Mouse (Mus musculus): Measurements from ENCODE around the gene Nsun2.
"Not testable (repeated sequence)": the region's sequence is repeated elsewhere in the genome, so short reads cannot be mapped to it uniquely, and the experiment has no call there.

The Nsun2 gene

GRCm38 (mm10) chr13:69631111-69631510, 97.6 kb downstream of the Nsun2 start:
- peak in 1 of 2 experiments; percentile 0 for DNase-seq (ENCODE audit: inconsistent age in 2 of 2, low spot score in 1 of 2)

DNA sequence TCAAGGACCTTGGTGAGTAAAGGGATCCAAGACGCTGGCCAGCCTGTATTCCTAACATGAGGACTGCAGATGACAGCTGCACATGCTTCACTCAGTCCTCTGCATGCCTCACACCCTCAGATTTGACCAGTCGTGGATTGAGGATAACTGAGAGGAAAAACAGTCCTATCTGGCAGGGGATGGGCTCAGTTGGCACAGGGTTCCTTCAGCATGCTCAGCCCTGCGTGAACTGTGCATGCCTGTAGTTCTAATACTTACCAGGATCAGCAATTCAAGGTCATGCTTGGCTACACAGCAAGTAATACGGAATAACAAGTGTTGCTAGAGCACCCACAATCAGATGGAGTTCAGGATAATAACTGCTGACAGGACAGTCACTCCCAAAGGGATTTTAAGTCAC, 98.1 kb downstream of the Nsun2 start:
- peak in 1 of 2 experiments; percentile 1 for DNase-seq (ENCODE audit: inconsistent age in 2 of 2, low spot score in 1 of 2)

- no peak for DNase-seq (ENCODE audit: inconsistent age in 2 of 2, low spot score in 1 of 2)
These were observed 100.0 kb downstream of the Nsun2 start for GRCm38 (mm10) chr13:69633551-69633950.

DNA sequence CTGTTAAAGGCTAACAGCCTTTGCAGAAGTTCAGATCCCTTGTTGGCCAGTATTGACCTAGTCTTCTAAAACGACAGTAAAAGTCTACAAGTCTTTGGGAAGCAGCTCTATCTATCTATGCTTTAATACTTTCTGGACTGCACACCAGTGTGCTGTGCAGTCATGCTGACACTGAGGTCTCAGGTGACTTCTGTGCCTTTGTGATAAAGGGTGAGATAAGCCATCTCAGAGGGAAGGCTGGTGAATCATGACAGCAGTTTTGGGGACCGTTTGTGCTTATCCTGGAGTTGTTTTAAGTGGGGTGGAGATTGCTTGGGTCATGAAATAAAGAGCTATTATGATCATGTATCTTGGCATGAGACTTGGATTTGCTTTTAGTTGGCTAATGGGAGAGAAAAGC, 100.4 kb downstream of the Nsun2 start:
- DNase-seq (ENCODE audit: inconsistent age in 2 of 2, low spot score in 1 of 2): no peak

- DNase-seq (ENCODE audit: inconsistent age in 2 of 2, low spot score in 1 of 2): not testable (repeated sequence)
These were observed 102.3 kb downstream of the Nsun2 start for GRCm38 (mm10) chr13:69635836-69636235.

DNA sequence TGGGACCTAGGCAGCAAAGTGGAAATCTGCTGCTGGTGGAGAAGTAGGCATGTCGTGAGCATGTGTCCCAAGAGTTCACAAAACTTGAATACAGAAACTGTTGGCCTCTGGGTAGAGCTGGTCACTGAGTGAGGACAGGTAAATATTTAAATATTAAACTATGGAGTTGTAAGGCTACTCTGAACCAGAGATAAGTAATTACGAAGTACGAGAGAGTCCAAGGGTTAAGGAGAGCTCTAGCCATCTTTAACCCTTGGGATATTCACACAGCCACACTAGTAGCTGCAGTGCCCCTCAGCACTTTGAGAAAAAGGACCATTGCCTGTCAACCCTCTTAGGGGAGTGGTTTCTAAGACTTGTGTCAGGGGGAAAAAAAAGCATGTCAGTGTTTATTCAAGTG, 102.8 kb downstream of the Nsun2 start:
- DNase-seq (ENCODE audit: inconsistent age in 2 of 2, low spot score in 1 of 2): no peak

GRCm38 (mm10) chr13:69636816-69637215, 103.3 kb downstream of the Nsun2 start:
- no peak for DNase-seq (ENCODE audit: inconsistent age in 2 of 2, low spot score in 1 of 2)

- no peak for DNase-seq (ENCODE audit: inconsistent age in 2 of 2, low spot score in 1 of 2)
These were observed 104.1 kb downstream of the Nsun2 start for GRCm38 (mm10) chr13:69637657-69638056.

DNA sequence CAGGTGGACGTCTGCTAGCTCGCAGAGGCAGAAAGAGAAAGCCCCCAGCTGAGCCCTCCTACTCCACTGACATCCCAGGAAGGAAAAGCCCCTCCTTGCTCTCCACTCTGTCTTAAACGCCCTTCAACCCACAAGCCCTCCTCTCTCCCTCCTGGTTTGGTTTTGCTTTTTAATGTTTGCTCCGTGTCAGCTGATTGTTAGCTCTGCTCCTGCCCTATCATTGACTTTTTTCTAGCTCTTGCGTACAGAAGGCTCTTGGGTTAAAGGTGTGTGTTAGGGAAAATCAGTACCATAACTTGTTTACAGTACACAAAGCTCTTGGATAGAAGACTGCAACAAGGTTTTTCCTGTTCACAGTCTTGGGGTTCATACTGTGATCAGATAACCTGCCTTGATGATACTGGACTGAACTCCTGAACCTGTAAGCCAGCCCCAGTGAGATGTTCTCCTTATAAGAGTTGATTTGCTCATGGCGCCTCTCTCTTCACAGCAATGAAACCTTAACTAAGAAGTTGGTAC, 104.6 kb downstream of the Nsun2 start:
- DNase-seq (ENCODE audit: inconsistent age in 2 of 2, low spot score in 1 of 2): no peak

- DNase-seq (ENCODE audit: inconsistent age in 2 of 2, low spot score in 1 of 2): no peak
These were observed 105.7 kb downstream of the Nsun2 start for GRCm38 (mm10) chr13:69639251-69639650.

- no peak for DNase-seq (ENCODE audit: inconsistent age in 2 of 2, low spot score in 1 of 2)
These were observed 106.6 kb downstream of the Nsun2 start for GRCm38 (mm10) chr13:69640126-69640525.

GRCm38 (mm10) chr13:69640541-69640940, 107.0 kb downstream of the Nsun2 start:
- DNase-seq (ENCODE audit: inconsistent age in 2 of 2, low spot score in 1 of 2): no peak

- DNase-seq (ENCODE audit: inconsistent age in 2 of 2, low spot score in 1 of 2): no peak
These were observed 107.5 kb downstream of the Nsun2 start for GRCm38 (mm10) chr13:69641017-69641416.

- peak in 1 of 2 experiments; percentile 47 for DNase-seq (ENCODE audit: inconsistent age in 2 of 2, low spot score in 1 of 2)
These were observed 109.2 kb downstream of the Nsun2 start for GRCm38 (mm10) chr13:69642656-69643216.

GRCm38 (mm10) chr13:69643937-69644336, 110.4 kb downstream of the Nsun2 start:
- DNase-seq (ENCODE audit: inconsistent age in 2 of 2, low spot score in 1 of 2): no peak

GRCm38 (mm10) chr13:69644427-69645166, 111.1 kb downstream of the Nsun2 start:
- no peak for DNase-seq (ENCODE audit: inconsistent age in 2 of 2, low spot score in 1 of 2)

DNA sequence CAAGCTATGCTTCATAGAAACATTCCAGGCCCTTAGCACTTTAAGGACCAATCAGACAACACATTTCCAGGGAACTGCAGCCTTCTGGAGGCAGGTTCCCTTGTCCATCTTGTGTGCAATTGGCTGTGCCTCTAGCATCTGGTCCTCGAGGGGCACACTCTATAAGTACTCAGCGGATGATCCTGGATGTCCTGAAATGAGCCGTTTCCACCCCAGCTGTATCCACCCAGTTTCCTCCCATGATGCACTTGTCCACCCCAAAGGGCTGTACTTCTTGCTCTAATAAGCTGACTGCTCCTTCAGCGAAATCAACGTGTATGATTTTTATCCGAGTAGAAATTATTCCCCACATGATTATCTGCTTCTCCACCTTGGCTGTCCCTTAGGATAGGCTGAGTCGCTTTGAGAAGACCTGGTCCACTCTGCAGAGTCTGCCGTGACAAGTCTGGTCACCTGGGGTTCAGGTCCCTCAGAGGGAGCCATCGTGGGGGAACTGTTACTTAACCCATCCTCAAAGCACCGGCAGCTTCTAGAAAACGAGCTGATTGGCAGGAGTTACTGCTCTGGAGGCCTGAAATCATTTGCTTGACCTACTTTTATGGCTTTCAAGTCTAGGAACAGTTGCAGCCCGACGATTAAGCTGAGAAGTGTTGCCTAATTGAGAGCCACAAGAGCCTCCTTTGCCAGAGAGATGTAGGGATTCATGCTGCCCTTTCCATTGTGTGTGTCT, 112.3 kb downstream of the Nsun2 start:
- no peak for DNase-seq (ENCODE audit: inconsistent age in 2 of 2, low spot score in 1 of 2)

DNA sequence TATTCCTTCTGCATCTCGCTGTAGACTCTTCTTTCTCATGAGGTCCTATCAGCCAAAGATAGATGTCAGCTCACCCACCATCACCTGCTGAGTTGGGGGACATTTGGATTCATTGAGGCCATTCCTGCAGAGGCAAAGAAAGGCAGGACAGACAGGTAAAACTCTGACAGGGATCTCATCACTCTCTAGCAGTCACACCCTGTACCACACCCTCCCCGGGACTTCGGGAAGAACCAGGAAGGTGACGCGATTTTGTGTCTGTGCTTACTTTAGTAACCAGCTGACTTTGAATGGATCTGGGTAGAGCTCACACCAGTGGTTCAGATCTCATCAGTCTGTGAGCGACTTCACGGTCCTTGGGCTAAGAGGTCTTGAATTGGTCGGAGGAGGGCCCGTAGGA, 112.9 kb downstream of the Nsun2 start:
- no peak for DNase-seq (ENCODE audit: inconsistent age in 2 of 2, low spot score in 1 of 2)

DNA sequence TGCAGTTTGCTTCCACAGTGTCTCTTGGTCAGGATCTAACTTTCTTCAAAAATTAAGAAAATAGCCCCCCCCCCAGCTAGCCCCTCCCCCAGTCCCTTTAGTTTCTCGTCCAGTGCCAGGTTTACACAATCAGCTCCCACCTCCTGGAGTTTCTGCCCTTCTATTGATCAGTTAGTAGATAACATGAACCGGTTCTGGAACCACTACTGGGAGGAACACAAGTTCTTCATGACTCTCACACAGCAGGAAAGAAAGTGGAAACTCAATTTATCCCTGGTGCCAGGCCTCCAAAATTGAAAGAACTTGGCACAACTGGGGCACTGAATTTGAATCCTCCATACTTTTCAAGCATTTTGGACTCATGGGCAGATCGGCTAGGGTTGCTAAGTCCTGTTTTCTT, 121.0 kb downstream of the Nsun2 start:
- DNase-seq (ENCODE audit: inconsistent age in 2 of 2, low spot score in 1 of 2): no peak

GRCm38 (mm10) chr13:69672121-69672520, 138.6 kb downstream of the Nsun2 start:
- DNase-seq (ENCODE audit: inconsistent age in 2 of 2, low spot score in 1 of 2): no peak

- DNase-seq (ENCODE audit: inconsistent age in 2 of 2, low spot score in 1 of 2): no peak
These were observed 139.0 kb downstream of the Nsun2 start for GRCm38 (mm10) chr13:69672565-69672964.
